Mouse (Mus musculus): Measurements from ENCODE around the gene Olfr458.
"Not testable (repeated sequence)": the region's sequence is repeated elsewhere in the genome, so short reads cannot be mapped to it uniquely, and the experiment has no call there.

The Olfr458 gene

DNA sequence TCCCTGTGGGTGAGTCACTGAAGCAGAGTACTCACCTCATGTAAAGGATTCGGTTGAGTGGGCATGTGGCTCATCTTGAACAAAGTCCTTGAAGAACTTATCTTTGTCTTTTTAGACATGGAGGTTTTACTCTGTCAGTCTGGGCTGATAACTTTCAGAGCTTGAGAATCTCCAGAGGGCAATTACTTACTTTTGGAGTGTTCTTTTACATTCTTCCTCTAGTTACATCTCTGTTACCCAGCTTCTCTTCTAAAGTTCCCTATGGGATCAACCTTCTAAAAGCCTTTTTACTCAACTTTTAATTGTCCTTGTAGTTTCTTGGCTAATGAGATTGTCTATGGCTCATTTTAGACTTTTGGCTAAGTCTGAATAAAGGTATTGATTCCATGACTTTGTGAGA is at the start of gene Olfr458:
Gene Olfr458 (minus strand): TSS at position 101 of the 400 bp plus-strand sequence.
- DNase-seq (ENCODE audit: low spot score) = no peak

DNA sequence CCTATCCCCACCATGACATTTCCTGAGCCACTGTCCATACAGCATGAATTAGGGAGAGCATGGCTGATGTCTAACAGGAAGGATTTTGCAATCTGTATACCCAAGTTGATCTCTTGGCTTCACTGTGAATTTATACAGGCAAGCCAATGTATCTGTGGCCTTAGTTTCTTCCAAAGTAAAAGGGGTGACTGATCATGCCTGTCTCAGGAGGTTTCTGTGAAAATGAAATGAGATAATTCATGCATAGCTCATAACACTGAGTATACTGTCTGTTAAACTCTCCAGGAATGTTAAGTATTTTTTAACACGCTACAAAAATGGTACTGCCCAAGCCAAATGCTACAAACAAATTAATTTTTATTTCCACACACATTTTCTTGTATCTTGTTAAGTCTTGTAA is 48.5 kb upstream of the Olfr458 start:
- DNase-seq (ENCODE audit: low spot score) = no peak

DNA sequence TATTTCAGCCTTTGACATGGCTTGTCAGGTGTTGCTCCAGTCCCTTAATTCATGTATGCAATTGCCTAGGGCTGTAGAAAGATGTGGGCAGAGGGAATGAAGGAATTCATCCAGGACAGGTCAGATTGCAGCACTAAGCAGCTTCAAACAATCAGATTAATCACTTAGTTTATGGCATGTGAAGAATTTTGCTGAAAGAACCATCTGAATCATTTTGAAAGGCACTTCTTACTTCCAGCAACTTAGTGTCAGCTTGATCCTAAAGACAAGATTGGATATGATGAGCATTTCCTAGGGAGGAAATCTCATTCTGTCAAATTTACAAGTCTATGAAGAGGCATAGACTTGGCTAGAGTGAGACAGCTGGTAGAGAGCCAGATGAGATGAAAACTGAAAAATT is 44.3 kb upstream of the Olfr458 start:
- DNase-seq (ENCODE audit: low spot score) = no peak

DNA sequence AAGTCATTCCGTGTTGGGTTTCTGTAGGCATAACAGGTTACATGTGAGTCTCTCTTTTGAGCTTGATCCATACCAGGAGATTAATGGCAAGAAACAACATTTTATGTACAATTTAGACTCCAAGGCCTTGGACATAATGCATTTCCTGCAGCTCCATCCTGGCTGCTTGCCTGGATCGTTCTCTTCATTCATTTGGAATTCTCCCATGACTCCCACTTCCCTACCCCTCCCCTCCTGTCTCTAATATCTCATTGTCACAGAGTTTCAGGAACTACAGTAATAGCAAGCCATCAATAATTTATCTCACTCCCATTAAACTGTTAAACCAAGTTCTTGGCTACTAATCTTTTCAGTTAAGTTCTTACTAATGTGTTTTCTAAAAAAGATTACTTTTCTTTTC is 38.5 kb upstream of the Olfr458 start:
- no peak for DNase-seq (ENCODE audit: low spot score)

DNA sequence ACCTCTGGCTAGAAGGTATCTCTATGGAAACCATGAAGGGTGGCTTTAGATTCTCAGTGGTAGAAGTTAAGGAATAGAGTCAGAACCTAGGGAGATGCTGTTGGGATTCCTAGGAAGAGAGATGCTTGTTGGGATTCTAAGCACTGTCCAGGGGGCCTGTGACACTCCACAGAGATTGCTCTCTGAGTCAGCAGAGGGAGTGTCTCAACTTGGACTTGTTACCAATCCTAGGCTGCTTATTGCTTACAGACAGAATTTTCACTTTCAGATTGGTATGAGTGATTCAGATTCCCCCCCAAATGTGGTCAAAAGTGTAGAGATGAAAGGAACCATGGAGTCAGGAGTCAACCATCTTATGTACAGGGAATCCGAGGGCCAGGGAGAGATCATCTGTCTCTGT is 24.7 kb upstream of the Olfr458 start:
- DNase-seq (ENCODE audit: low spot score) = no peak

DNA sequence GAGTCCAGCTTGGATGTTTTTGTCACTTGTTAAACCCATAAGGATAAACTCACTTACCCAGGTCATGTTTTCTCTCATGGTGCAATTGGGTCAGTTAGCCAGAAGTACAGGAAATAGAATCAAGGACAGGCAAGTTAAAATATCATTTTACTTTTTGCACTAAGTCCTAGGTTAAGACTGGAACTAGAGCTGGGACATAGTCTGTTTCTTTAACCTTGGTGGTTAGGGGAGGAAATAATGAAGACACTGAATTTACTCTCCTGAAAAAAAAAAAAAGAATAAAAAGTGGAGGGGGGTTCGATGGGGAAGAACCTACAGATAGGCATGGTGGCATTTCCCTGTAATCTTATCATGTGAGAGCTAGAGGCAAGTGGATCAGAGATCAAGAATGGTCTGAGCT is 22.1 kb upstream of the Olfr458 start, which contains the start of gene Olfr456:
Gene Olfr456 (minus strand): TSS at position 101 of the 400 bp plus-strand sequence.
- no peak for DNase-seq (ENCODE audit: low spot score)

DNA sequence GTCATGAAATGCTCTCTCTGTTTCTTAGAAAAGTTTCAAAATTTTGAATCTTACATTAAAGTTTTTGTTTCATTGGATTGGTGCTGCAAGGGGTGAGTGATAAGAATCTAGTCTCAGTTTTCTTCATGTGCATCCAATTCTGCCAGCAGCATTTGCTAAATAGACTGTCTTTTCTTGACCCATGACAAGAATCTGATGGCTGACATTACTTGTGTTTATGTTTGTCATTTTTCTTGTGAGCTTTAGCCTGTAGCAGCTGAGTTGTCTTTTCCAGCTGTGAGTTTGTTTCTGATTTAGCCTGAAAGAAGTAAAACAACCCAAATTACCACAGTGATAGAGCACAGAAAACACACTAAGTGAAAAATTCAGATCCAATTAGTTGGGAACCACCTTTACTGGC is 19.6 kb upstream of the Olfr458 start:
- no peak for DNase-seq (ENCODE audit: low spot score)

DNA sequence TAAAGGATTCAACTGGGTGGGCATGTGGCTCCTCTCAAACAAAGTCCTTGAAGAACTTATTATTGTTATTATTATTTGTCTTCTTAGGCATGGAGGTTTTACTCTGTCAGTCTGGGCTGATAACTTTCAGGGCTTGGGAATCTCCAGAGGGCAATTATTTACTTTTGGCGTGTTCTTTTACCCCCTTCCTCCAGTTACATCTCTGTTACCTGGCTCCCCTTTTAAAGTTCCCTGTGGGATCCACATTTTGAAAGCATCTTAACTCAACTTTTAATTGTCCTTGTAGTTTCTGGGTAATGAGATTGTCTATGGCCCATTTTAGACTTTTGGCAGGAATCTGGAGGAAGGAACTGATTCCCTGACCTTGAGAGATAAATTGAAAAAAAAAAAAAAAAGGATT is 11.2 kb upstream of the Olfr458 start, which contains the start of gene Olfr457:
Gene Olfr457 (minus strand): TSS at position 101 of the 400 bp plus-strand sequence.
- DNase-seq (ENCODE audit: low spot score) = no peak

DNA sequence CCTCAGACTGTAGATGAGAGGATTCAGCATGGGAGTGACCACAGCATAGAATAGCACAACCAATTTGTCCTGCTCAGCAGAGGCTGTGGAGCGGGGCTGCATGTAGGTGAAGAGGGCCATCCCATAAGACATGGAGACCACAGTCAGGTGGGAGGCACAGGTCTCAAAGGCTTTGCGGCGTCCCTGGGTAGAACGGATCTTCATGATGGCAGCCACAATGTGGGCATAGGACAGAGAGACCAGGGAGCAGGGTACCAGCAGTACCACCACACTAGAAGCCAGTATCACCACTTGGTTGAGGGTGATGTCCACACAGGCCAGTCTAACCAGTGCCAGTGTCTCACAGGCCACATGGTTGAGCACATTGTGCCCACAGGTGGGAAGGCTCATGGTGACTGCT is 6.3 kb upstream of the Olfr458 start:
- DNase-seq (ENCODE audit: low spot score) = not testable (repeated sequence)

DNA sequence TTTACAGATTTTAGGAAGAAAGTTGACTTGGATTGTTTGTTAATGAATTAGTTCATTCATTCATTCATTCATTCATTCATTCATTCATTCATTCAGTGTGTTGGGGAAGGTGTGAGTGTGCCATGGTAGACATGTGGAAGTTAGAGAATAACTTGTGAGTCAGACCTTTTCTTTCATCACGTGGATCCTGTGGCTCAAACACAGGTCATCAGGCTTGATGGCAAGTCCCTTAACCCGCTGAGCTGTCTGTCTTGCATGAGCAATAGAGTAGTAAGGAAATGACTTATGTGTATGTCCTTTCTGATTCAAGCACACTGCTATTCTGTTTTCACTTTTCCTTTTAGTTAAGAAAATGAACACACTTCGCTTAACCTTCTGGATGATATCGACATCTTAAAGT is 5.5 kb upstream of the Olfr458 start:
- no peak for DNase-seq (ENCODE audit: low spot score)

DNA sequence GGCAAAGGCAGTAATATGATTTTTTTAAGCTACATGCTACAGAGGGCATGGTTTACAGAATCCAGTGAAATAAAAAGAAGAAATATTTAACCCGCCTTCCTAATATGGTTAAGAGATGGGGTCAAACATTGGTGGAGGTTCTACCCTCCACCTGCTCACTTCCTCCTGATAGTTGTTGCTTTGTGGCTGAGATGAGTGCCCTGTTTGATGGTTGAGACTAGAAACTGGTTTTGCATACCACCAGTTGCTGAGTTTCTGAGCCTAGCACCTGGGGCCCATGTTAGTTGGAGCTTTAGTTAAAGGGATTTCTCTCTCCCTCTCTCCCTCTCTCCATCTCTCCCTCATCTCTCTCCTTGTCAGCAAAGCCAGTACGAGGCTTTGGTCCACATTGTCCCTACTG is 17.6 kb downstream of the Olfr458 start:
- DNase-seq (ENCODE audit: low spot score) = no peak

DNA sequence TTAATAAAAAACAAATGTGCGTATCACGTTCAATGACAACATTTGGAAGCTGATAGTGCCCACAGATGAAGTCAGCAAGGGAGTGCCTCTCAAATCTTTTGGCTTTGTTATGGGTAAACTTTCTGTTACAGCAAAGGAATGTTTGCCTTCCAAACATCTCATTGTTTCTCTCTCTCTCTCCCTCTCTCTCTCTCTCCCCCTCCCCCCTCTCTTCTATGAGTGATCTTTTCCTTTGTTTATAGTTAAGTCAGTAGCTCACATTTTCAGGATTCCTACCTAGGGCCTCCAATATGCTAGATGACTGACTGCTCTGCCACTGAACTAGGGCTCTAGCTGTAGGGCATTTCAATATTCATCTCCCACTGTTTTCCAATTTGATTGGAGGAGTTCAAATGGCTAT is 20.5 kb downstream of the Olfr458 start:
- no peak for DNase-seq (ENCODE audit: low spot score)

DNA sequence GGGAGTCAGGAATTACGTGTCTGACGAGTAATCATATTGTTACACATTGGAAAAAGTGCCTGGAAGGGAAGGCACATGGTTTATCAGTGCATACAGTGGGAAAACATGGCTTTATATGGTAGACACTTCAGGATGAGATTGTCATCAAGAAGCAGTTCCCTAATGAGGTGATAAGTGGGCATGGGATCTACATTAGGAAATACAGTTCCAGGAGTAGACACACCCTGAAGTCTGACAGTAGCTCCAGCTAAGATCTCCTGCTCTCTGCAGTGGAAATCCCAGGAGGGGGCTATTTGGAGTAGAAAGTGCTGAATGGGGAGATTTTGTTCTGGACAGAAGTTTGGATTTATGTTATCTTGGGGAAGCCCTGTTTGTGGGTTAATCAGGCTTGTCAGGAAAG is 23.6 kb downstream of the Olfr458 start:
- DNase-seq (ENCODE audit: low spot score) = no peak

DNA sequence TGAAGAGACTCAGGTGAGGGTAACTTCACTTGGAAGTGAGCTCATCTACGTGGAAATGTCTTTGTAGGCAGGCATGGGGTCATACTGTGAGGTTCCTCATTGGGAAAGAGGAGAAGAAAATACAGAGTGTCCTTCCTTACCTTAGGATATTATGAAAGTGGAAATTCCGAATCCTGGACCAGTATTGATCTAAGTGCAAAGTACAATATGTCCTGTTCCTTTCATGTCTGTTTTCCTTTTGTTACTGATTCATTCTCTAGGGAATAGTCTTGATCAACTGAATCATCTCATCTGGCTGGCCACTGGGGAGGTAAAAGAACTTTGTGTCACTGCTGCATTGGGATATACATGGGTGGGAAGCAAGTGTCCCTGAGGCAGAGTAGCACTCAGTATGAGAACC is 29.5 kb downstream of the Olfr458 start:
- no peak for DNase-seq (ENCODE audit: low spot score)

DNA sequence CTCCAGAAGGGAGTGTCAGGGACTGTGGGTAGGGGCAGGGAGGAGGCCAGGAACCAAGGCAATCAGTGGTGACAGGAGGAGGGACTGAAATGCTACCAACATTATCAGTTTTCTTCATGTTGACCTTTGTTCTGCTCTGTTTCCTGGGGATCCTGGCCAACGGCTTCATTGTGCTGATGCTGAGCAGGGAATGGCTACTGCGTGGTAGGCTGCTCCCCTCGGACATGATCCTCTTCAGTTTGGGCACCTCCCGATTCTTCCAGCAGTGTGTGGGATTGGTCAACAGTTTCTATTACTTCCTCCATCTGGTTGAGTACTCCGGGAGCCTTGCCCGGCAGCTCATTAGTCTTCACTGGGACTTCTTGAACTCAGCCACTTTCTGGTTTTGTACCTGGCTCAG is 30.6 kb downstream of the Olfr458 start, which contains the start of gene Tas2r126:
Gene Tas2r126 (plus strand): TSS at position 90 of the 400 bp plus-strand sequence.
- no peak for DNase-seq (ENCODE audit: low spot score)

DNA sequence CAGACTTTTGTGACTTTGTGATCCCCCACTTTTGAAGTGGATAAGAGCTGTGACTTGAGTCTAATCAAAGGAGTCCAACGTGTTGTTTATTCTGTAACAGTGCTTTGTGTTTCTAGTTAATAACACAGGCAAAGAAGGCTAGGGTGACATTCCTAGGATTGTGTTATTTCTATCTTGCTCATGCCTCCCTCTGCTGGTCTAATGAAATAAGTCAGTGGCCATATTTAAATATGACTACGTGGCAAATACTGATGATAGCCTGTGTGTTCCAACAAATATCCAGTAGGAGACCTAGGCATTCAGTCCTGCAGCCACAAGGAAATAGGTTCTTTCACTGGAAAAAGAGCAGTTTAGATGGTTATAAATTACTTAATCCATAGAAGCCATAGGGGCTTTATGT is 31.4 kb downstream of the Olfr458 start:
- no peak for DNase-seq (ENCODE audit: low spot score)

DNA sequence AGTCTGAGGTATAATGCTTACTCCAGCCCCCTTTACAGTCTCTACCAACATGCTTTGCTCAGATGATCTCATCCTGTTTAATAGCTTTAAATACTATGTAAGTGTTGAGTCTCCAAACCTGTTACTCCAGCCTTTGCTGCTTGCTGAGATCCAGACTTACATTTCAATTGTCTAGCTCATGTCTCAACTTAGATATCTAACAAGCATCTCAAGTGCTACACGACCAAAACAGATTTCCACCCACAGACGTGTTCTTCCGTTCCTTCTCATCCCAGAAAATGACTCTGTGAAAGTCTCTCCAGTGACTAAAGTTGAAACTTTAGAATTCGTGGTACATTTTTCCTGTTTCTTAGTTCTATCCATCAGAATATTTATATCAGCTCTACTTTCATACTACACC is 38.7 kb downstream of the Olfr458 start:
- no peak for DNase-seq (ENCODE audit: low spot score)

DNA sequence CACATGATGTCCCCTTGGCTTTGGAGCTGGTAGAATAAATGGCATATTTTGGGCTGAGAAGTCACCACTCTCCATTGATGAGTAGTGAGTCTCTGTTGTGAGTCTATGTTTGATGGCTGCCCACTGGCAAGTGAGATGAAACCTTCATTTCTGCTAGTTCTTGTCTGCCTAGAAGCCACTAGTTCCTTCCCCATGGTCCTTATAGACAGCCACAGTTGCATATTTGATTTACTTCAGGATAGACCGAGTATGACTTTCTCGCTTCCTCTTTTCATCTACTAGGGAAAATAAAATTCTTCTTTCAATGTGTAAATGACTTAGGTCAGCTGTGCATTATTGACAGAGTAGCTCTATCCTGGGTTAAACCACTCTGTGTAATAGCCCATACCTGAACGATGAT is 40.5 kb downstream of the Olfr458 start:
- DNase-seq (ENCODE audit: low spot score) = no peak

DNA sequence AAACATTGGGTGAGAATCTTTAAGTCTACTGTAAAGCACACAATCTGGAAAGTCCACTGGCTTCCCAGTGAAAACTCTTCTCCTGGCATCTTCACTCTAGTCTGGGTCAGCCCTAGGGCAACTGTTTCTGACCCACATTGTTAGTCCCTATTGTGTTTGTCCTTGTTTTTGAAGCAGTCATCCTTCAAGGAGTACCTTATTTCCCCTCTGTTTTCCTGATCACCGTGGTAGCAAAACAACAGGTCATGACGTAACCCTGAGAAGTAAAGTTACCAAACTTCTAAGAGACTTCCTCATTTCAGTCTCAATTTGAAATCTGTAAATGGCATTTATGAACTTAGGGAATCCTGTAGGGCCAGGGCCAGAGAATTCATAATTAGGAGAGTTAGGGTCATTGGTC is 43.6 kb downstream of the Olfr458 start:
- DNase-seq (ENCODE audit: low spot score) = no peak

DNA sequence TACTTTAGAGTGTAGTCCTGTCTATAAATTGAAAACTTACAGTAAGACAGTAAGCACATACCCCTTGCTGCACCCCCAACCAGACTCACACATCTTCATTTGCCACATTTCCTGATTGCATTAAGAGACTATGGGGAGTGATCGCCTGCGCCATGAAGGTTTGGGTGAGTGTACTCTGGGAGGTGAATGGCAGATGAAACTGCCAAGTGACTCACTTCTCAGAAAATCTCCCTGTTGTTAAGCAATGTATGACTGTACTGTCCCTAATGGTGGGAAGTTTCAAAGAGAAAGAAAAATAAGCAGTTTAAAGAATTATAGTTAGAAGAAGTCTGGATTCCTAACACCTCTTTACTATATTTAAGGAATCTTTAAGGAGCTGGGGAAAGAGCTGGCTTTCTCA is 45.6 kb downstream of the Olfr458 start:
- DNase-seq (ENCODE audit: low spot score) = no peak
